Mouse (Mus musculus) forebrain, embryonic 15.5 days (tissue): ENCODE results near the gene AC131692.1. TPM values are rescaled to one million over a fixed set of nuclear protein-coding genes. Genes with fewer than 3 reads are reported as not detected.

Experiments
- ATAC-seq: fragments of 200-750 bp; cut with Nextera tagmentation; replicated peaks from 2 replicates; pipeline ENCODE4 v1.8.0; 2017; ENCODE audit warnings: mild to moderate bottlenecking, moderate TSS enrichment, moderate library complexity
- H3K27ac ChIP-seq: fragments of 300-500 bp; sonication (generic); replicated peaks from 2 replicates; pipeline ENCODE4 v1.5.1; 2015; ENCODE audit warnings: mild to moderate bottlenecking, inconsistent platforms
- H3K27me3 ChIP-seq: fragments of 300-500 bp; sonication (generic); 2 replicates; pipeline ENCODE4 v1.6.1; 2015; ENCODE audit warnings: inconsistent platforms
- H3K36me3 ChIP-seq: fragments of 300-500 bp; sonication (generic); 2 replicates; pipeline ENCODE4 v1.6.1; 2015; ENCODE audit warnings: mild to moderate bottlenecking, inconsistent platforms
- H3K4me1 ChIP-seq: fragments of 300-500 bp; sonication (generic); 2 replicates; pipeline ENCODE4 v1.6.1; 2015; ENCODE audit warnings: inconsistent platforms
- H3K4me2 ChIP-seq: fragments of 300-500 bp; sonication (generic); replicated peaks from 2 replicates; pipeline ENCODE4 v1.6.1; 2015; ENCODE audit warnings: mild to moderate bottlenecking, inconsistent platforms
- H3K4me3 ChIP-seq: fragments of 300-500 bp; sonication (generic); 2 replicates; pipeline ENCODE4 v1.5.1; 2015; ENCODE audit warnings: mild to moderate bottlenecking, inconsistent platforms
- H3K9ac ChIP-seq: fragments of 300-500 bp; sonication (generic); replicated peaks from 2 replicates; pipeline ENCODE4 v1.6.1; 2015; ENCODE audit warnings: mild to moderate bottlenecking, inconsistent platforms
- H3K9me3 ChIP-seq: fragments of 300-500 bp; sonication (generic); 2 replicates; pipeline ENCODE4 v1.6.1; 2016; ENCODE audit warnings: inconsistent platforms
- WGBS: fragments of 180-500 bp; shearing (Covaris S2); methylation state at CpG from one replicate; pipeline ENCODE4 v1.1.7; 2015; ENCODE audit warnings: mixed read lengths; 5-methylcytosine and 5-hydroxymethylcytosine counted together
- polyA plus RNA-seq: library from polyadenylated mRNA; unstranded; fragments of >200 nt; fragmentation: Nextera tagmentation; extraction: Ambion mirVana; gene quantifications from 2 replicates; pipeline ENCODE4 v1.2.1, GENCODE M21; 2015

Gene AC131692.1
- polyA plus RNA-seq, 1 experiment from 2014 or later, result 0.37 TPM

- H3K36me3 ChIP-seq, result peaks cover 29% of the 10 kb centered on the region
- H3K4me3 ChIP-seq, result no peak overlapping the region
- no peaks in the 10 kb centered on the region for H3K9me3 ChIP-seq
- H3K27me3 ChIP-seq, result no peaks in the 10 kb centered on the region
- ATAC-seq, result no peak
- 92% methylated on average over 31 of the region's 31 CpGs for WGBS
- H3K4me2 ChIP-seq, result no peak overlapping the region
- no peak overlapping the region for H3K27ac ChIP-seq
- H3K9ac ChIP-seq, result no peak overlapping the region
- peaks cover 23% of the 10 kb centered on the region for H3K4me1 ChIP-seq
Observed at GRCm38 (mm10) chr19:6070571-6071250, 23.5 kb upstream of the AC131692.1 start.

- Histone ChIP-seq H3K4me3 (no peak overlapping the region), H3K9me3 (no peaks in the 10 kb centered on the region), H3K4me1 (peaks cover 23% of the 10 kb centered on the region), H3K27me3 (no peaks in the 10 kb centered on the region), H3K27ac (no peak overlapping the region), H3K9ac (no peak overlapping the region), H3K4me2 (no peak overlapping the region), H3K36me3 (peaks cover 29% of the 10 kb centered on the region)
- no peak for ATAC-seq
- WGBS, result 94% methylated on average over 19 of the region's 19 CpGs
Observed at GRCm38 (mm10) chr19:6071261-6071660, 23.0 kb upstream of the AC131692.1 start.

GRCm38 (mm10) chr19:6073889-6074288 is 20.3 kb upstream of the AC131692.1 start:
- WGBS, result 93% methylated on average over 5 of the region's 5 CpGs
- no peak for ATAC-seq
- H3K36me3 ChIP-seq, result peaks cover 26% of the 10 kb centered on the region

GRCm38 (mm10) chr19:6076564-6077393 is 17.4 kb upstream of the AC131692.1 start, which contains the start of gene Vps51:
Gene Vps51 (minus strand): TSS chr19:6077231.
- H3K4me1 ChIP-seq, result peaks cover 15% of the 10 kb centered on the region
- whole genome bisulfite sequencing, result 2% methylated on average over 33 of the region's 33 CpGs
- H3K27ac ChIP-seq, result peak within 1 kb of the TSS; percentile 88
- peaks cover 18% of the 10 kb centered on the region for H3K36me3 ChIP-seq
- no peaks in the 10 kb centered on the region for H3K27me3 ChIP-seq
- peak within 1 kb of the TSS; percentile 95 for H3K4me2 ChIP-seq
- peak within 1 kb of the TSS; percentile 69 for H3K4me3 ChIP-seq
- peak within 1 kb of the TSS; percentile 70 for H3K9ac ChIP-seq
- H3K9me3 ChIP-seq, result no peaks in the 10 kb centered on the region
- peak; percentile 91 for ATAC-seq

More at GRCm38 (mm10) chr19:6073889-6074288, 20.3 kb upstream of the AC131692.1 start:
- no peaks in the 10 kb centered on the region for H3K27me3 ChIP-seq
- no peak overlapping the region for H3K4me2 ChIP-seq
- no peak overlapping the region for H3K9ac ChIP-seq
- no peak overlapping the region for H3K4me3 ChIP-seq
- H3K9me3 ChIP-seq, result no peaks in the 10 kb centered on the region
- peaks cover 15% of the 10 kb centered on the region for H3K4me1 ChIP-seq
- H3K27ac ChIP-seq, result no peak overlapping the region

GRCm38 (mm10) chr19:6079983-6080480 is 14.2 kb upstream of the AC131692.1 start, which contains the start of gene Tmem262:
Gene Tmem262 (plus strand): TSS chr19:6080033.
- Histone ChIP-seq H3K27me3 (no peaks in the 10 kb centered on the region), H3K4me1 (peaks cover 29% of the 10 kb centered on the region), H3K27ac (no peak within 1 kb of the TSS), H3K36me3 (peaks cover 26% of the 10 kb centered on the region), H3K9me3 (no peaks in the 10 kb centered on the region), H3K9ac (no peak within 1 kb of the TSS), H3K4me3 (no peak within 1 kb of the TSS), H3K4me2 (no peak within 1 kb of the TSS)
- 94% methylated on average over 12 of the region's 12 CpGs for WGBS
- no peak for ATAC-seq

GRCm38 (mm10) chr19:6082156-6082555 is 12.1 kb upstream of the AC131692.1 start, which contains the start of gene Gm28374:
Gene Gm28374 (minus strand): TSS chr19:6082256.
- WGBS, result 85% methylated on average over 9 of the region's 9 CpGs
- no peak for ATAC-seq

GRCm38 (mm10) chr19:6084478-6085248 is 9.6 kb upstream of the AC131692.1 start, which contains the start of the genes Zfpl1 and Cdca5:
Gene Zfpl1 (minus strand): TSS chr19:6084956.
Gene Cdca5 (plus strand): TSS chr19:6084983.
- Histone ChIP-seq H3K9ac (peak within 1 kb of the TSS; percentile 63), H3K9me3 (no peaks in the 10 kb centered on the region), H3K4me1 (peaks cover 23% of the 10 kb centered on the region), H3K4me3 (peak within 1 kb of the TSS; percentile 61), H3K27me3 (no peaks in the 10 kb centered on the region), H3K36me3 (peaks cover 26% of the 10 kb centered on the region), H3K4me2 (peak within 1 kb of the TSS; percentile 95), H3K27ac (0 out of 2 replicates have a peak within 1 kb of the TSS, but pooled peaks have one; percentile 35)
- WGBS, result under 1% methylated on average over 58 of the region's 58 CpGs
- peak; percentile 89 for ATAC-seq

More at GRCm38 (mm10) chr19:6082156-6082555, 12.1 kb upstream of the AC131692.1 start, which contains the start of gene Gm28374:
- Histone ChIP-seq H3K9me3 (no peaks in the 10 kb centered on the region), H3K4me3 (no peak within 1 kb of the TSS), H3K4me1 (peaks cover 28% of the 10 kb centered on the region), H3K36me3 (peaks cover 26% of the 10 kb centered on the region), H3K9ac (no peak within 1 kb of the TSS), H3K27ac (no peak within 1 kb of the TSS), H3K27me3 (no peaks in the 10 kb centered on the region), H3K4me2 (no peak within 1 kb of the TSS)

GRCm38 (mm10) chr19:6085417-6085879 is 8.8 kb upstream of the AC131692.1 start:
- H3K4me2 ChIP-seq, result peak overlapping the region; percentile 95
- ATAC-seq, result peak; percentile 49
- no peaks in the 10 kb centered on the region for H3K9me3 ChIP-seq
- peak overlapping the region; percentile 41 for H3K9ac ChIP-seq
- H3K4me1 ChIP-seq, result peaks cover 23% of the 10 kb centered on the region
- peak overlapping the region; percentile 61 for H3K4me3 ChIP-seq
- H3K27me3 ChIP-seq, result no peaks in the 10 kb centered on the region
- H3K36me3 ChIP-seq, result peaks cover 21% of the 10 kb centered on the region
- WGBS, result under 1% methylated on average over 17 of the region's 17 CpGs
- no peak overlapping the region for H3K27ac ChIP-seq

GRCm38 (mm10) chr19:6088841-6089240 is 5.4 kb upstream of the AC131692.1 start:
- H3K27ac ChIP-seq, result no peak overlapping the region
- H3K4me3 ChIP-seq, result no peak overlapping the region
- no peak overlapping the region for H3K4me2 ChIP-seq
- no peaks in the 10 kb centered on the region for H3K27me3 ChIP-seq
- H3K9me3 ChIP-seq, result no peaks in the 10 kb centered on the region
- WGBS, result 95% methylated on average over 13 of the region's 13 CpGs
- H3K4me1 ChIP-seq, result peaks cover 16% of the 10 kb centered on the region
- no peak overlapping the region for H3K9ac ChIP-seq
- ATAC-seq, result no peak
- 0 out of 2 replicates have a peak, but pooled peaks cover 3% of the 10 kb centered on the region for H3K36me3 ChIP-seq

GRCm38 (mm10) chr19:6097847-6098246 is 3.6 kb downstream of the AC131692.1 start:
- no peak overlapping the region for H3K4me3 ChIP-seq
- WGBS, result 91% methylated on average over 3 of the region's 3 CpGs
- no peaks in the 10 kb centered on the region for H3K36me3 ChIP-seq
- no peak overlapping the region for H3K27ac ChIP-seq
- H3K27me3 ChIP-seq, result no peaks in the 10 kb centered on the region
- no peaks in the 10 kb centered on the region for H3K4me1 ChIP-seq
- H3K9me3 ChIP-seq, result no peaks in the 10 kb centered on the region
- ATAC-seq, result no peak
- no peak overlapping the region for H3K4me2 ChIP-seq
- no peak overlapping the region for H3K9ac ChIP-seq

- no peak overlapping the region for H3K27ac ChIP-seq
- 83% methylated on average over 6 of the region's 6 CpGs for WGBS
- no peak for ATAC-seq
- no peaks in the 10 kb centered on the region for H3K4me1 ChIP-seq
- H3K36me3 ChIP-seq, result no peaks in the 10 kb centered on the region
- no peak overlapping the region for H3K4me3 ChIP-seq
- H3K9me3 ChIP-seq, result no peaks in the 10 kb centered on the region
- H3K4me2 ChIP-seq, result no peak overlapping the region
- no peaks in the 10 kb centered on the region for H3K27me3 ChIP-seq
- H3K9ac ChIP-seq, result no peak overlapping the region
Observed at GRCm38 (mm10) chr19:6101186-6101585, 7.0 kb downstream of the AC131692.1 start.
